Mouse (Mus musculus) lung, adult 2 months (tissue): Measurements from ENCODE around the gene Fam136a.

Experiments
- CTCF ChIP-seq: fragments of 200-500 bp; IDR thresholded peaks from 2 replicates; pipeline ENCODE4 v1.5.1; 2011; ENCODE audit warnings: mild to moderate bottlenecking, low read length, control low read depth; ENCODE audit not compliant: insufficient read depth
- POLR2A ChIP-seq: fragments of 200-500 bp; IDR thresholded peaks from 2 replicates; pipeline ENCODE4 v1.6.1; 2011; ENCODE audit warnings: low read depth, mild to moderate bottlenecking, control low read depth, low read length, borderline replicate concordance; ENCODE audit errors: extremely low read depth

DNA sequence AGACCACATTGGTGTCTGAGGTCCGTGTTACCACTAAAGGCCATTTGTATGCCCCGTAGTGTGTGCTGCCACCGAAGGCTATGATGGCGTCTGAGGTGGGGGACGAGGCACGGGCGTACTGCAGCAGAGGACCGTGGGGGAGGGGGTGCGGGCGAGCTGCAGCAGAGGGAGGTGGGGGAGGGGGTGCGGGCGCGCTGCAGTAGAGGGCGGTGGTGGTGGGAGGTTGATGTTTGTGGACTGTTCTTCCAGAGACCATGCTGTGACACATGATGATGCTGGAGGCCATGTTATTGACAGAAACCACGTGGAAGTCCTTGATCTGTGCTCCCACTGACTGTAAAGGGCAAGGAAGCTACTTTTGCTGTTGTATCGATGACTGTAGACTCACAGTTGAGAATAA is 17.9 kb downstream of the Fam136a start:
- no peak for TF ChIP-seq CTCF
- no peak for TF ChIP-seq POLR2A
